Mouse (Mus musculus): ENCODE data around the gene Prkd2.

- TF ChIP-seq EP300 (IDR thresholded peaks at IDR 0.05), result no peak
- no peak for TF ChIP-seq CTCF (IDR thresholded peaks at IDR 0.05)
Measured at GRCm38 (mm10) chr7:16917447-16917846, 74.7 kb downstream of the Prkd2 start.

All from lung, postnatal 0 days (tissue).